Mouse (Mus musculus) stomach, postnatal 0 days (tissue): Measurements from ENCODE around the gene Ntrk2.

Experiments used
- CTCF ChIP-seq: IDR thresholded peaks from 2 replicates; pipeline ENCODE4 v1.5.1; 2016; ENCODE audit warnings: antibody characterized with exemption, low read depth, mild to moderate bottlenecking, moderate library complexity
- EP300 ChIP-seq: optimal IDR thresholded peaks from 2 replicates; pipeline ENCODE3; 2016; ENCODE audit warnings: antibody characterized with exemption

GRCm38 (mm10) chr13:58853685-58854084, 47.3 kb downstream of the Ntrk2 start:
- TF ChIP-seq EP300 (no peak), CTCF (no peak)
